Mouse (Mus musculus) ES-E14 (cell line): ENCODE data around the gene Dcx.

ENCODE experiments used
- CHD2 ChIP-seq: IDR thresholded peaks from 2 replicates; pipeline ENCODE4 v1.6.1; 2014; ENCODE audit warnings: mild to moderate bottlenecking, low read depth, low read length, inconsistent platforms
- HCFC1 ChIP-seq: IDR thresholded peaks from 2 replicates; pipeline ENCODE4 v1.6.1; 2012; ENCODE audit warnings: low read length, inconsistent platforms, borderline replicate concordance; ENCODE audit not compliant: insufficient read depth
- MAFK ChIP-seq: IDR thresholded peaks from 2 replicates; pipeline ENCODE4 v1.6.1; 2014; ENCODE audit warnings: mild to moderate bottlenecking, low read depth, low read length, inconsistent platforms; ENCODE audit not compliant: insufficient read depth
- ZC3H11A ChIP-seq: IDR thresholded peaks from 2 replicates; pipeline ENCODE4 v1.6.1; 2012; ENCODE audit warnings: low read depth, mild to moderate bottlenecking, inconsistent platforms, low read length, borderline replicate concordance
- ZNF384 ChIP-seq: IDR thresholded peaks from 2 replicates; pipeline ENCODE4 v1.6.1; 2012; ENCODE audit warnings: low read depth, low read length, inconsistent platforms

DNA sequence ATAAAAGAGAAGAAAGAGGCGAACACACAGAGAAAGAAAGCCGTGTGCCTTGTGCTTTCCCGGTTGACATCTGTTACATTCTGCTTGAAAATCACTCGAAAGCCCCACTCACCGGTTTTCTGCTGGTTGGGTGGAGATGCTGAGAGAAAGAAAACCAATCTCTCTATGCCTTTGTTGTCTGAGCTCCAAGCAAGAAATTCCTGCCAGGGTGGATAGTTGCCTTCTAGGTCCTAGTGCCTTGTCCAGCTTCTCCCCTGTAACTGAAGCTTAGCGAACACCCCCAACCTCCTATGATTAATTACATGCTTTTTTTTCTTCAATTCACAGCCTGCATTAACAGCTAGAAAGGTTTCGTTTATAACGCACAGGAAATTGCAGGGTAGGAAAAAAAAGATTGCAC is at the start of gene Dcx:
- TF ChIP-seq ZNF384, result no peak
- TF ChIP-seq ZC3H11A, result no peak
- TF ChIP-seq CHD2, result no peak
- TF ChIP-seq MAFK, result no peak
- no peak for TF ChIP-seq HCFC1
